Mouse (Mus musculus): ENCODE results near the gene Parp3. TPM values are rescaled to one million over a fixed set of nuclear protein-coding genes. Genes with fewer than 3 reads are reported as not detected.

The Parp3 gene
- polyA plus RNA-seq, 1 experiment: 26.8 TPM

GRCm38 (mm10) chr9:106480541-106480940, 3.8 kb upstream of the Parp3 start:
- no peak overlapping the region for H3K4me3 ChIP-seq (ENCODE audit: insufficient read depth, poor library complexity, severe bottlenecking)
- H3K79me2 ChIP-seq (ENCODE audit: control insufficient read depth, insufficient read depth): peaks cover 34% of the 10 kb centered on the region
- no peaks in the 10 kb centered on the region for H3K27me3 ChIP-seq (ENCODE audit: control insufficient read depth, insufficient read depth, insufficient read length)
- no peak overlapping the region for H3ac ChIP-seq (ENCODE audit: control insufficient read depth, insufficient read length, low read depth)
- peaks cover 9% of the 10 kb centered on the region for H3K36me3 ChIP-seq (ENCODE audit: control insufficient read depth, insufficient read depth)
- H3K79me3 ChIP-seq (ENCODE audit: low read depth): peaks cover 13% of the 10 kb centered on the region
- TF ChIP-seq MYOG (IDR thresholded peaks at IDR 0.05; ENCODE audit: control insufficient read depth, extremely low read depth, insufficient read length): no peak
- TF ChIP-seq CEBPB (IDR thresholded peaks at IDR 0.05; ENCODE audit: low read depth): no peak

GRCm38 (mm10) chr9:106478101-106478500, 1.4 kb upstream of the Parp3 start:
- no peak for TF ChIP-seq MYOG (IDR thresholded peaks at IDR 0.05; ENCODE audit: control insufficient read depth, extremely low read depth, insufficient read length)
- no peak for TF ChIP-seq CEBPB (IDR thresholded peaks at IDR 0.05; ENCODE audit: low read depth)
- TF ChIP-seq FOSL1 (IDR thresholded peaks at IDR 0.05; ENCODE audit: insufficient read depth, low read length, poor library complexity, severe bottlenecking): no peak
- TF ChIP-seq MAX (IDR thresholded peaks at IDR 0.05): no peak
- TF ChIP-seq CTCF (IDR thresholded peaks at IDR 0.05; ENCODE audit: control insufficient read depth, insufficient read depth, insufficient read length): no peak
- TF ChIP-seq MYOD1 (IDR thresholded peaks at IDR 0.05; ENCODE audit: control insufficient read depth, insufficient read length, low read depth): no peak
- TF ChIP-seq USF1 (IDR thresholded peaks at IDR 0.05; ENCODE audit: low read depth): no peak
- H3K36me3 ChIP-seq (ENCODE audit: control insufficient read depth, insufficient read depth): peaks cover 4% of the 10 kb centered on the region
- peak overlapping the region; percentile 83 for H3ac ChIP-seq (ENCODE audit: control insufficient read depth, insufficient read length, low read depth)
- no peaks in the 10 kb centered on the region for H3K27me3 ChIP-seq (ENCODE audit: control insufficient read depth, insufficient read depth, insufficient read length)
- H3K79me3 ChIP-seq (ENCODE audit: low read depth): peaks cover 18% of the 10 kb centered on the region
- peak overlapping the region; percentile 61 for H3K4me3 ChIP-seq (ENCODE audit: insufficient read depth, poor library complexity, severe bottlenecking)
- peaks cover 52% of the 10 kb centered on the region for H3K79me2 ChIP-seq (ENCODE audit: control insufficient read depth, insufficient read depth)

- Histone ChIP-seq H3K27me3 (ENCODE audit: control insufficient read depth, insufficient read depth, insufficient read length) (no peaks in the 10 kb centered on the region), H3K4me3 (ENCODE audit: insufficient read depth, poor library complexity, severe bottlenecking) (peak overlapping the region; percentile 61), H3K79me3 (ENCODE audit: low read depth) (peaks cover 18% of the 10 kb centered on the region), H3K79me2 (ENCODE audit: control insufficient read depth, insufficient read depth) (peaks cover 53% of the 10 kb centered on the region), H3ac (ENCODE audit: control insufficient read depth, insufficient read length, low read depth) (peak overlapping the region; percentile 83), H3K36me3 (ENCODE audit: control insufficient read depth, insufficient read depth) (peaks cover 5% of the 10 kb centered on the region)
- TF ChIP-seq MAX (IDR thresholded peaks at IDR 0.05) (no peak), MYOD1 (IDR thresholded peaks at IDR 0.05; ENCODE audit: control insufficient read depth, insufficient read length, low read depth) (no peak), CTCF (IDR thresholded peaks at IDR 0.05; ENCODE audit: control insufficient read depth, insufficient read depth, insufficient read length) (no peak)
These were observed 900 bp upstream of the Parp3 start for GRCm38 (mm10) chr9:106477649-106478048.

- Histone ChIP-seq H3K79me2 (ENCODE audit: control insufficient read depth, insufficient read depth) (peaks cover 53% of the 10 kb centered on the region), H3K4me3 (ENCODE audit: insufficient read depth, poor library complexity, severe bottlenecking) (peak overlapping the region; percentile 61), H3K79me3 (ENCODE audit: low read depth) (peaks cover 18% of the 10 kb centered on the region), H3ac (ENCODE audit: control insufficient read depth, insufficient read length, low read depth) (peak overlapping the region; percentile 53), H3K27me3 (ENCODE audit: control insufficient read depth, insufficient read depth, insufficient read length) (no peaks in the 10 kb centered on the region), H3K36me3 (ENCODE audit: control insufficient read depth, insufficient read depth) (peaks cover 5% of the 10 kb centered on the region)
- TF ChIP-seq CEBPB (IDR thresholded peaks at IDR 0.05; ENCODE audit: low read depth): no peak
- TF ChIP-seq USF1 (IDR thresholded peaks at IDR 0.05; ENCODE audit: low read depth): peak; percentile 98
These were observed 486 bp downstream of the Parp3 start for GRCm38 (mm10) chr9:106476002-106476923.

- H3K27me3 ChIP-seq (ENCODE audit: control insufficient read depth, insufficient read depth, insufficient read length): no peaks in the 10 kb centered on the region
- peaks cover 18% of the 10 kb centered on the region for H3K79me3 ChIP-seq (ENCODE audit: low read depth)
- peak within 1 kb of the TSS; percentile 53 for H3ac ChIP-seq (ENCODE audit: control insufficient read depth, insufficient read length, low read depth)
- peaks cover 5% of the 10 kb centered on the region for H3K36me3 ChIP-seq (ENCODE audit: control insufficient read depth, insufficient read depth)
- no peak for TF ChIP-seq MYOG (IDR thresholded peaks at IDR 0.05; ENCODE audit: control insufficient read depth, extremely low read depth, insufficient read length)
- no peak for TF ChIP-seq MAX (IDR thresholded peaks at IDR 0.05)
- no peak for TF ChIP-seq USF1 (IDR thresholded peaks at IDR 0.05; ENCODE audit: low read depth)
- no peak for TF ChIP-seq CTCF (IDR thresholded peaks at IDR 0.05; ENCODE audit: control insufficient read depth, insufficient read depth, insufficient read length)
- TF ChIP-seq CEBPB (IDR thresholded peaks at IDR 0.05; ENCODE audit: low read depth): no peak
- no peak for TF ChIP-seq FOSL1 (IDR thresholded peaks at IDR 0.05; ENCODE audit: insufficient read depth, low read length, poor library complexity, severe bottlenecking)
- no peak for TF ChIP-seq MYOD1 (IDR thresholded peaks at IDR 0.05; ENCODE audit: control insufficient read depth, insufficient read length, low read depth)
- H3K4me3 ChIP-seq (ENCODE audit: insufficient read depth, poor library complexity, severe bottlenecking): peak within 1 kb of the TSS; percentile 61
- H3K79me2 ChIP-seq (ENCODE audit: control insufficient read depth, insufficient read depth): peaks cover 53% of the 10 kb centered on the region
These were observed 1.1 kb downstream of the Parp3 start, which contains the start of gene Rrp9 for GRCm38 (mm10) chr9:106475663-106476001. Gene Rrp9 (plus strand): TSS chr9:106475963.

- H3K36me3 ChIP-seq (ENCODE audit: control insufficient read depth, insufficient read depth): peaks cover 5% of the 10 kb centered on the region
- H3K79me3 ChIP-seq (ENCODE audit: low read depth): peaks cover 18% of the 10 kb centered on the region
- peaks cover 48% of the 10 kb centered on the region for H3K79me2 ChIP-seq (ENCODE audit: control insufficient read depth, insufficient read depth)
- peak overlapping the region; percentile 19 for H3ac ChIP-seq (ENCODE audit: control insufficient read depth, insufficient read length, low read depth)
- TF ChIP-seq MAX (IDR thresholded peaks at IDR 0.05) (no peak), MYOD1 (IDR thresholded peaks at IDR 0.05; ENCODE audit: control insufficient read depth, insufficient read length, low read depth) (no peak), FOSL1 (IDR thresholded peaks at IDR 0.05; ENCODE audit: insufficient read depth, low read length, poor library complexity, severe bottlenecking) (no peak), CEBPB (IDR thresholded peaks at IDR 0.05; ENCODE audit: low read depth) (no peak), MYOG (IDR thresholded peaks at IDR 0.05; ENCODE audit: control insufficient read depth, extremely low read depth, insufficient read length) (no peak), CTCF (IDR thresholded peaks at IDR 0.05; ENCODE audit: control insufficient read depth, insufficient read depth, insufficient read length) (no peak), USF1 (IDR thresholded peaks at IDR 0.05; ENCODE audit: low read depth) (no peak)
- H3K4me3 ChIP-seq (ENCODE audit: insufficient read depth, poor library complexity, severe bottlenecking): peak overlapping the region; percentile 61
- no peaks in the 10 kb centered on the region for H3K27me3 ChIP-seq (ENCODE audit: control insufficient read depth, insufficient read depth, insufficient read length)
These were observed 1.7 kb downstream of the Parp3 start for GRCm38 (mm10) chr9:106475046-106475445.
